Mouse (Mus musculus): ENCODE measurements around the gene Sstr5. TPM values are rescaled to one million over a fixed set of nuclear protein-coding genes. Genes with fewer than 3 reads are reported as not detected.

Gene Sstr5
- polyA plus RNA-seq, 1 experiment from 2014 or later, result 0.08 TPM

- H3K27ac ChIP-seq, result no peak overlapping the region
- peak; percentile 59; the same call in 1 of the 2 replicates for ATAC-seq (ENCODE audit: insufficient number of reproducible peaks, low FRiP score, low TSS enrichment, low read depth)
- H3K36me3 ChIP-seq, result no peaks in the 10 kb centered on the region
- H3K9ac ChIP-seq, result no peak overlapping the region
- no peak overlapping the region for H3K4me2 ChIP-seq
- H3K4me1 ChIP-seq, result no peaks in the 10 kb centered on the region
- H3K27me3 ChIP-seq, result peaks cover 12% of the 10 kb centered on the region; the same call in 1 of the 2 replicates
- H3K4me3 ChIP-seq, result no peak overlapping the region
- H3K9me3 ChIP-seq, result no peaks in the 10 kb centered on the region
- WGBS, result 63% methylated on average over 10 of the region's 10 CpGs
These were observed 13.2 kb upstream of the Sstr5 start for GRCm38 (mm10) chr17:25510074-25510830.

GRCm38 (mm10) chr17:25508860-25509577 lies 11.9 kb upstream of the Sstr5 start:
- H3K9ac ChIP-seq, result no peak overlapping the region
- 54% methylated on average over 7 of the region's 7 CpGs for WGBS
- no peak for ATAC-seq (ENCODE audit: insufficient number of reproducible peaks, low FRiP score, low TSS enrichment, low read depth)

GRCm38 (mm10) chr17:25507799-25508198 lies 10.7 kb upstream of the Sstr5 start:
- no peak overlapping the region for H3K4me3 ChIP-seq
- 26% methylated on average over 3 of the region's 3 CpGs for WGBS
- H3K27me3 ChIP-seq, result peaks cover 16% of the 10 kb centered on the region
- no peak overlapping the region for H3K4me2 ChIP-seq
- no peak overlapping the region for H3K9ac ChIP-seq
- H3K9me3 ChIP-seq, result no peaks in the 10 kb centered on the region
- no peak overlapping the region for H3K27ac ChIP-seq
- ATAC-seq (ENCODE audit: insufficient number of reproducible peaks, low FRiP score, low TSS enrichment, low read depth), result no peak
- H3K4me1 ChIP-seq, result no peaks in the 10 kb centered on the region
- no peaks in the 10 kb centered on the region for H3K36me3 ChIP-seq

More at GRCm38 (mm10) chr17:25508860-25509577, 11.9 kb upstream of the Sstr5 start:
- Histone ChIP-seq H3K4me1 (no peaks in the 10 kb centered on the region), H3K36me3 (no peaks in the 10 kb centered on the region), H3K4me3 (no peak overlapping the region), H3K9me3 (no peaks in the 10 kb centered on the region), H3K27ac (no peak overlapping the region), H3K27me3 (peaks cover 12% of the 10 kb centered on the region; the same call in 1 of the 2 replicates), H3K4me2 (no peak overlapping the region)

- no peak overlapping the region for H3K9ac ChIP-seq
- WGBS, result 72% methylated on average over 4 of the region's 4 CpGs
- H3K27me3 ChIP-seq, result peaks cover 27% of the 10 kb centered on the region
- no peak for ATAC-seq (ENCODE audit: insufficient number of reproducible peaks, low FRiP score, low TSS enrichment, low read depth)
- H3K27ac ChIP-seq, result no peak overlapping the region
- no peak overlapping the region for H3K4me2 ChIP-seq
- H3K4me1 ChIP-seq, result no peaks in the 10 kb centered on the region
- H3K9me3 ChIP-seq, result no peaks in the 10 kb centered on the region
- H3K4me3 ChIP-seq, result no peak overlapping the region
- no peaks in the 10 kb centered on the region for H3K36me3 ChIP-seq
These were observed 5.5 kb upstream of the Sstr5 start for GRCm38 (mm10) chr17:25502599-25502998.

GRCm38 (mm10) chr17:25482092-25482491 lies 15.0 kb downstream of the Sstr5 start:
- Histone ChIP-seq H3K4me2 (no peak overlapping the region), H3K9me3 (no peaks in the 10 kb centered on the region), H3K36me3 (no peaks in the 10 kb centered on the region), H3K4me3 (no peak overlapping the region), H3K4me1 (0 out of 2 replicates have a peak, but pooled peaks cover 4% of the 10 kb centered on the region), H3K27me3 (peaks cover 23% of the 10 kb centered on the region), H3K27ac (no peak overlapping the region), H3K9ac (no peak overlapping the region)
- ATAC-seq (ENCODE audit: insufficient number of reproducible peaks, low FRiP score, low TSS enrichment, low read depth), result no peak
- 79% methylated on average over 6 of the region's 6 CpGs for WGBS

GRCm38 (mm10) chr17:25480820-25481219 lies 16.3 kb downstream of the Sstr5 start:
- Histone ChIP-seq H3K4me1 (peaks cover 3% of the 10 kb centered on the region; the same call in 1 of the 2 replicates), H3K9ac (no peak overlapping the region), H3K9me3 (no peaks in the 10 kb centered on the region), H3K27ac (no peak overlapping the region), H3K4me2 (no peak overlapping the region), H3K4me3 (no peak overlapping the region), H3K36me3 (no peaks in the 10 kb centered on the region), H3K27me3 (peaks cover 23% of the 10 kb centered on the region)
- ATAC-seq (ENCODE audit: insufficient number of reproducible peaks, low FRiP score, low TSS enrichment, low read depth), result no peak
- WGBS, result 55% methylated on average over 4 of the region's 4 CpGs

GRCm38 (mm10) chr17:25480152-25480551 lies 16.9 kb downstream of the Sstr5 start:
- Histone ChIP-seq H3K36me3 (no peaks in the 10 kb centered on the region), H3K4me3 (no peak overlapping the region), H3K9ac (no peak overlapping the region), H3K27ac (no peak overlapping the region), H3K4me2 (no peak overlapping the region), H3K4me1 (peaks cover 3% of the 10 kb centered on the region; the same call in 1 of the 2 replicates), H3K27me3 (peaks cover 28% of the 10 kb centered on the region), H3K9me3 (no peaks in the 10 kb centered on the region)
- WGBS, result 41% methylated on average over 8 of the region's 8 CpGs
- no peak for ATAC-seq (ENCODE audit: insufficient number of reproducible peaks, low FRiP score, low TSS enrichment, low read depth)

GRCm38 (mm10) chr17:25475946-25476744 lies 20.9 kb downstream of the Sstr5 start:
- WGBS, result 39% methylated on average over 19 of the region's 19 CpGs

GRCm38 (mm10) chr17:25474330-25475077 lies 22.6 kb downstream of the Sstr5 start:
- H3K4me1 ChIP-seq, result peaks cover 14% of the 10 kb centered on the region
- 1% methylated on average over 38 of the region's 38 CpGs for WGBS
- ATAC-seq (ENCODE audit: insufficient number of reproducible peaks, low FRiP score, low TSS enrichment, low read depth), result peak; percentile 77
- H3K27me3 ChIP-seq, result peaks cover 46% of the 10 kb centered on the region
- peak overlapping the region; percentile 40 for H3K4me3 ChIP-seq
- H3K4me2 ChIP-seq, result peak overlapping the region; percentile 85
- H3K9ac ChIP-seq, result peak overlapping the region; percentile 18; the same call in 1 of the 2 replicates
- no peaks in the 10 kb centered on the region for H3K9me3 ChIP-seq
- H3K36me3 ChIP-seq, result no peaks in the 10 kb centered on the region
- H3K27ac ChIP-seq, result no peak overlapping the region

More at GRCm38 (mm10) chr17:25475946-25476744, 20.9 kb downstream of the Sstr5 start:
- no peak for ATAC-seq (ENCODE audit: insufficient number of reproducible peaks, low FRiP score, low TSS enrichment, low read depth)
- H3K27ac ChIP-seq, result no peak overlapping the region
- no peaks in the 10 kb centered on the region for H3K36me3 ChIP-seq
- peaks cover 14% of the 10 kb centered on the region for H3K4me1 ChIP-seq
- H3K4me2 ChIP-seq, result no peak overlapping the region
- H3K4me3 ChIP-seq, result no peak overlapping the region
- peaks cover 44% of the 10 kb centered on the region for H3K27me3 ChIP-seq
- no peak overlapping the region for H3K9ac ChIP-seq
- no peaks in the 10 kb centered on the region for H3K9me3 ChIP-seq

- H3K27me3 ChIP-seq, result peaks cover 35% of the 10 kb centered on the region
- ATAC-seq (ENCODE audit: insufficient number of reproducible peaks, low FRiP score, low TSS enrichment, low read depth), result no peak
- H3K9me3 ChIP-seq, result no peaks in the 10 kb centered on the region
- no peak overlapping the region for H3K27ac ChIP-seq
- 44% methylated on average over 14 of the region's 14 CpGs for WGBS
- no peak overlapping the region for H3K4me2 ChIP-seq
- no peaks in the 10 kb centered on the region for H3K36me3 ChIP-seq
- H3K4me1 ChIP-seq, result peaks cover 14% of the 10 kb centered on the region
- H3K4me3 ChIP-seq, result no peak overlapping the region
- no peak overlapping the region for H3K9ac ChIP-seq
These were observed 25.0 kb downstream of the Sstr5 start for GRCm38 (mm10) chr17:25472044-25472443.

- H3K27me3 ChIP-seq, result peaks cover 35% of the 10 kb centered on the region
These were observed 25.7 kb downstream of the Sstr5 start for GRCm38 (mm10) chr17:25471418-25471817.

More at GRCm38 (mm10) chr17:25471418-25471817, 25.7 kb downstream of the Sstr5 start:
- no peak overlapping the region for H3K4me2 ChIP-seq
- H3K4me1 ChIP-seq, result peaks cover 14% of the 10 kb centered on the region
- H3K4me3 ChIP-seq, result no peak overlapping the region
- H3K9ac ChIP-seq, result no peak overlapping the region
- no peak for ATAC-seq (ENCODE audit: insufficient number of reproducible peaks, low FRiP score, low TSS enrichment, low read depth)
- WGBS, result 48% methylated on average over 8 of the region's 8 CpGs
- H3K27ac ChIP-seq, result no peak overlapping the region
- H3K36me3 ChIP-seq, result no peaks in the 10 kb centered on the region
- no peaks in the 10 kb centered on the region for H3K9me3 ChIP-seq

Measured in limb, embryonic 15.5 days (tissue).